Mouse (Mus musculus) kidney, embryonic 14.5 days (tissue): ENCODE measurements around the gene Gramd1a. TPM values are rescaled to one million over a fixed set of nuclear protein-coding genes. Genes with fewer than 3 reads are reported as not detected.

ENCODE experiments used
- ATAC-seq: fragments of 200-750 bp; cut with Nextera tagmentation; 2 replicates; pipeline ENCODE4 v1.8.0; 2017; ENCODE audit warnings: moderate number of reproducible peaks, mild to moderate bottlenecking, moderate TSS enrichment, moderate library complexity; ENCODE audit not compliant: low FRiP score, low TSS enrichment
- H3K27ac ChIP-seq: fragments of 300-500 bp; sonication (generic); 2 replicates; pipeline ENCODE4 v1.5.1; 2014; ENCODE audit warnings: low read depth, mild to moderate bottlenecking, low read length, moderate library complexity, mixed read lengths
- H3K27me3 ChIP-seq: fragments of 300-500 bp; sonication (generic); 2 replicates; pipeline ENCODE4 v1.6.1; 2014; ENCODE audit warnings: mild to moderate bottlenecking, low read length; ENCODE audit not compliant: control insufficient read depth, insufficient read depth
- H3K36me3 ChIP-seq: fragments of 300-500 bp; sonication (generic); 2 replicates; pipeline ENCODE4 v1.6.1; 2014; ENCODE audit warnings: low read length, mixed read lengths; ENCODE audit not compliant: control insufficient read depth, insufficient read depth
- H3K4me1 ChIP-seq: fragments of 300-500 bp; sonication (generic); 2 replicates; pipeline ENCODE4 v1.6.1; 2014; ENCODE audit warnings: low read length, mixed read lengths; ENCODE audit not compliant: control insufficient read depth, insufficient read depth
- H3K4me2 ChIP-seq: fragments of 300-500 bp; sonication (generic); replicated peaks from 2 replicates; pipeline ENCODE4 v1.6.1; 2014; ENCODE audit warnings: low read depth, mild to moderate bottlenecking, low read length
- H3K4me3 ChIP-seq: fragments of 300-500 bp; sonication (generic); 2 replicates; pipeline ENCODE4 v1.5.1; 2014; ENCODE audit warnings: mild to moderate bottlenecking, low read length
- H3K9ac ChIP-seq: fragments of 300-500 bp; sonication (generic); 2 replicates; pipeline ENCODE4 v1.6.1; 2014; ENCODE audit warnings: low read depth, mild to moderate bottlenecking, low read length, moderate library complexity
- H3K9me3 ChIP-seq: fragments of 300-500 bp; sonication (generic); 2 replicates; pipeline ENCODE4 v1.6.1; 2016; ENCODE audit warnings: low read length; ENCODE audit not compliant: control insufficient read depth
- WGBS: fragments of 180-500 bp; shearing (Covaris S2); extraction: QIAGEN DNeasy Blood & Tissue Kit; methylation state at CpG from one replicate; pipeline ENCODE4 v1.1.7; 2014; 5-methylcytosine and 5-hydroxymethylcytosine counted together
- polyA plus RNA-seq: library from polyadenylated mRNA; unstranded; fragments of >200 nt; fragmentation: Nextera tagmentation; extraction: Ambion mirVana; gene quantifications from 2 replicates; pipeline ENCODE4 v1.2.1, GENCODE M21; 2014

Gene Gramd1a
- polyA plus RNA-seq, 1 experiment from 2014 or later, result 61.9 TPM

GRCm38 (mm10) chr7:31097583-31098248 lies 58.0 kb downstream of the Gramd1a start:
- Histone ChIP-seq H3K4me1 (no peaks in the 10 kb centered on the region), H3K36me3 (no peaks in the 10 kb centered on the region), H3K27me3 (no peaks in the 10 kb centered on the region), H3K27ac (no peak overlapping the region), H3K9me3 (no peaks in the 10 kb centered on the region; the same call in 1 of the 2 replicates), H3K4me2 (peak overlapping the region; percentile 33), H3K9ac (0 out of 2 replicates have a peak overlapping the region, but pooled peaks have one; percentile 12), H3K4me3 (peak overlapping the region; percentile 13; the same call in 1 of the 2 replicates)
- peak; percentile 92 for ATAC-seq
- 37% methylated on average over 19 of the region's 20 CpGs for WGBS

- no peak for ATAC-seq
- no peak overlapping the region for H3K4me3 ChIP-seq
- H3K27me3 ChIP-seq, result no peaks in the 10 kb centered on the region
- no peak overlapping the region for H3K9ac ChIP-seq
- 74% methylated on average over 9 of the region's 9 CpGs for WGBS
- H3K27ac ChIP-seq, result no peak overlapping the region
- H3K36me3 ChIP-seq, result no peaks in the 10 kb centered on the region
- H3K4me1 ChIP-seq, result no peaks in the 10 kb centered on the region
- H3K9me3 ChIP-seq, result no peaks in the 10 kb centered on the region; the same call in 1 of the 2 replicates
- no peak overlapping the region for H3K4me2 ChIP-seq
These were observed 58.7 kb downstream of the Gramd1a start for GRCm38 (mm10) chr7:31096892-31097564.

GRCm38 (mm10) chr7:31094774-31095501 lies 60.8 kb downstream of the Gramd1a start:
- 38% methylated on average over 12 of the region's 12 CpGs for WGBS
- no peak for ATAC-seq
- H3K27ac ChIP-seq, result no peak overlapping the region

GRCm38 (mm10) chr7:31089721-31090120 lies 66.0 kb downstream of the Gramd1a start:
- 78% methylated on average over 2 of the region's 2 CpGs for WGBS
- Histone ChIP-seq H3K27ac (no peak overlapping the region), H3K4me1 (no peaks in the 10 kb centered on the region), H3K9ac (no peak overlapping the region), H3K9me3 (no peaks in the 10 kb centered on the region), H3K36me3 (no peaks in the 10 kb centered on the region), H3K4me2 (no peak overlapping the region), H3K27me3 (no peaks in the 10 kb centered on the region), H3K4me3 (no peak overlapping the region)
- no peak for ATAC-seq

More at GRCm38 (mm10) chr7:31094774-31095501, 60.8 kb downstream of the Gramd1a start:
- H3K9ac ChIP-seq, result no peak overlapping the region
- H3K4me2 ChIP-seq, result no peak overlapping the region
- H3K4me1 ChIP-seq, result no peaks in the 10 kb centered on the region
- no peaks in the 10 kb centered on the region; the same call in 1 of the 2 replicates for H3K9me3 ChIP-seq
- H3K27me3 ChIP-seq, result no peaks in the 10 kb centered on the region
- H3K4me3 ChIP-seq, result no peak overlapping the region
- H3K36me3 ChIP-seq, result no peaks in the 10 kb centered on the region

GRCm38 (mm10) chr7:31088206-31088605 lies 67.5 kb downstream of the Gramd1a start:
- no peaks in the 10 kb centered on the region for H3K9me3 ChIP-seq
- no peak overlapping the region for H3K4me3 ChIP-seq
- no peaks in the 10 kb centered on the region for H3K27me3 ChIP-seq
- ATAC-seq, result no peak
- no peaks in the 10 kb centered on the region for H3K36me3 ChIP-seq
- WGBS, result 69% methylated on average over 3 of the region's 3 CpGs
- H3K4me1 ChIP-seq, result no peaks in the 10 kb centered on the region
- no peak overlapping the region for H3K27ac ChIP-seq
- no peak overlapping the region for H3K9ac ChIP-seq
- no peak overlapping the region for H3K4me2 ChIP-seq

- Histone ChIP-seq H3K9me3 (no peaks in the 10 kb centered on the region), H3K27ac (no peak overlapping the region), H3K9ac (no peak overlapping the region), H3K4me1 (no peaks in the 10 kb centered on the region), H3K4me2 (no peak overlapping the region), H3K4me3 (no peak overlapping the region), H3K27me3 (no peaks in the 10 kb centered on the region), H3K36me3 (no peaks in the 10 kb centered on the region)
- WGBS, result 37% methylated on average over 2 of the region's 2 CpGs
- ATAC-seq, result no peak
These were observed 68.4 kb downstream of the Gramd1a start for GRCm38 (mm10) chr7:31087262-31087661.

GRCm38 (mm10) chr7:31086175-31086755 lies 69.4 kb downstream of the Gramd1a start:
- Histone ChIP-seq H3K27me3 (no peaks in the 10 kb centered on the region), H3K9ac (no peak overlapping the region), H3K27ac (no peak overlapping the region), H3K9me3 (no peaks in the 10 kb centered on the region), H3K4me1 (no peaks in the 10 kb centered on the region), H3K4me3 (no peak overlapping the region), H3K36me3 (no peaks in the 10 kb centered on the region), H3K4me2 (no peak overlapping the region)
- no peak for ATAC-seq
- WGBS, result 88% methylated on average over 9 of the region's 9 CpGs

- no peak overlapping the region for H3K27ac ChIP-seq
- H3K9me3 ChIP-seq, result no peaks in the 10 kb centered on the region
- WGBS, result 48% methylated on average over 3 of the region's 3 CpGs
- H3K4me2 ChIP-seq, result no peak overlapping the region
- H3K27me3 ChIP-seq, result no peaks in the 10 kb centered on the region
- no peak overlapping the region for H3K9ac ChIP-seq
- H3K4me3 ChIP-seq, result no peak overlapping the region
- no peaks in the 10 kb centered on the region for H3K4me1 ChIP-seq
- no peaks in the 10 kb centered on the region for H3K36me3 ChIP-seq
- no peak for ATAC-seq
These were observed 70.5 kb downstream of the Gramd1a start for GRCm38 (mm10) chr7:31085171-31085570.
